Mouse (Mus musculus): Measurements from ENCODE around the gene Snn. TPM values are rescaled to one million over a fixed set of nuclear protein-coding genes. Genes with fewer than 3 reads are reported as not detected.
"Not testable (repeated sequence)": the region's sequence is repeated elsewhere in the genome, so short reads cannot be mapped to it uniquely, and the experiment has no call there.

Snn gene
- 122 and 140 TPM in 2 replicates for polyA plus RNA-seq (2015; fragmentation: Nextera tagmentation; extraction: Ambion mirVana)

DNA sequence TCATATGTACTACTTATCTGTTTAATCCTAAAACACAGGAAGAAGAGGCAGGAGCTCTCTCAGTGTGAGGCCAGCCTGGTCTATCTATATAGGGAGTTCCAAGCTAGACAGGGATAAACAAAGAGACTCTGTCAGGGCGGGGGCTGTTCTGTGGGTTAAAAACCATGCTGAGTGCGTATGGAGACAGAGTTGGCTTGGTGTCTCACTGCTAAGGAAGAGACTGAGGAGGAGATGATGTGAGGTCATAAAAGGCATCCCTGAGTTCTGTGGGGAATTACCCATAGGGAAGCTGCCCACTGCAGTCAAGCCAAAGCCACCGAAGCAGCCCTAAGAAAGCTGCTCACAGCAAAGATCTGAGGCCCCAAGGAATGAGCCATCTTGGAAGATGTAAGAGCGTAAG, at the start of gene Snn:
TSS of gene Snn (plus strand) at position 301 of the 400 bp plus-strand sequence.
- no peak within 1 kb of the TSS for H3K9ac ChIP-seq
- no peaks in the 10 kb centered on the region for H3K36me3 ChIP-seq (ENCODE audit: poor library complexity, severe bottlenecking)
- H3K27ac ChIP-seq: no peak within 1 kb of the TSS
- H3K27me3 ChIP-seq: no peaks in the 10 kb centered on the region
- ATAC-seq: no peak
- WGBS: 90% methylated on average over 4 of the region's 4 CpGs
- no peak within 1 kb of the TSS for H3K4me2 ChIP-seq
- H3K4me1 ChIP-seq: peaks cover 28% of the 10 kb centered on the region
- H3K9me3 ChIP-seq (replicated peaks): no peaks in the 10 kb centered on the region
- no peak within 1 kb of the TSS for H3K4me3 ChIP-seq

DNA sequence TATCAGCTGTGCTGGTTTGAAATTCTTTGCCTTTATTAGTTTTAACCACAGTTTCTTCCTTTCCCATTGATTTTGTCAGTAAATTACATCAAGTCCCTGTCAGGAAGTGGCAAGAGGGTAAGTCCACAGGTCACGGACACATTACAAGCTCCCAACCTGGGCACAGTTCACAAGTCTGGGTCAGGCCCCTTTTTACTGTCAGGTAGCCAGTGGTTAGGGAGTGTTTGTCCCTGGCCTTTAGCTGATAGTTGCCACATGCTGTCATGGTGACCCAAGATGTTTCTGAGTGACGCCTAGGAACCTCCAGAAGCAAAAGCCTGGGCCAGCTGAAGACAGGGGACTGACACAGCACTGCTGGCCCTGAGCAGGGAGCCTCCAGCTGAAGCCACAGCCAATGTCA, 49.5 kb upstream of the Snn start:
- Histone ChIP-seq H3K4me1 (peaks cover 33% of the 10 kb centered on the region), H3K4me3 (no peak overlapping the region), H3K36me3 (ENCODE audit: poor library complexity, severe bottlenecking) (no peaks in the 10 kb centered on the region), H3K9me3 (replicated peaks) (no peaks in the 10 kb centered on the region), H3K27me3 (no peaks in the 10 kb centered on the region), H3K9ac (no peak overlapping the region), H3K27ac (no peak overlapping the region), H3K4me2 (no peak overlapping the region)
- no peak for ATAC-seq
- WGBS: 95% methylated on average over 2 of the region's 2 CpGs

DNA sequence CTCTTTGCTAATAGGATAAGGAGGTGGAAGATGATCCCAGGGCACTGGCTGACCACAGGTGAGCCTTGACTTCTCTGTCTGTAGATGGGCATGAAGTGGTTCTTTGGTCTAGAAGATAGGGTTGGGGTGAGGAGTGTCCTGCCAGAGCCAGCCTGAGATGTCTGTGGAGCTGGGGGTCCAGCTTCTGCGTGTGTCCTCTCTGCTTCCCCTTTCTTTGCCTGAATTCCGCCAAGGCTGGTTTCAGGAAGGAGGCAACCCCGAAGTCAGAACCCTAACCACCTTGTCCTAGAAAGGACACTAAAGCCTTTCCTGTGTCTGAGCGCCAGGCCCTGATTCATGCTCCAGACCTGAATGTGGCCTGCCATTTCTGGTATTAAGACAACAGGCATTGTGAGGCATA, 48.8 kb upstream of the Snn start:
- ATAC-seq: no peak

DNA sequence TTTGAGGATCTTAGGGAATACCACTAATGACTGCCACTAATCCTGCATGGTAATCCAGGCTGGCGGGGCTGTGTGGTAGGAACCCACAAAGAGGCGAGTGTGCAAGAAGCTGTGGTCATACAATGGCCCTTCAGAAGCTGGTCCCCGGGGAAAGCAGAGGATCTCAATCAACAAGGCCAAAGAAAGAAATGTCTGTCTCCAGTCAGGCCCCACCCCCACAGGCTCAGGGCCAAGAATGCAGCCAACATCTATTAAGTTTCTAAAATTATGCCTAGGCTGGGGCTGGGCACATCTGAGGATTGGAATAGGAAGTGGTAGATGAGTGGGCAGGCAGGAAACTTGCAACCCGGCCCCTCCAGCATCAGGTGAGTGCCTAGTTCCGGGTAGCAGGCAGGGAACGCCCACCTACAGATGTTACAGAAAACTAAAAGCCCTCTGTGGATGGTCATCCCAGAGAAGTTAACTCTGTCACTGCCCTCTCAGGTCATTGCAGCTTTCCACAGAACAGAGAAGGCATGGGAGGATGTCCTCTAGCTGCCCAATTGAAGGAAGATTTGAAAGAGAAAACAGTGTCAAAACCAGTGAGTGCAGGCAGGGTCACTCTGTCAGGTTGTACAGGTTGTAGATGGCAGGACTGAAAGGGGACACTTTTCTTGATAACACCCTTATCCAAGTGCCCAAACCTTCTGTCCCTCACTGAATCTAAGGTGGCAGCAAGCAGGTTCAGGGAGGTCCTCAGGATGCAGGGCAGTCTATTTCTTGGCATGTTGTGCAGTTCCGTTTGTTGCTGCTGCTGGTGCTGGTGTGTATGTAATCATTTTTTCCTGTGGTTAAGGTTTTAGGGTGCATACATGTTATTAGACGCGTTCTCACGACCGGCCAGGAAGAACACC, 47.9 kb upstream of the Snn start:
- no peaks in the 10 kb centered on the region for H3K9me3 ChIP-seq (replicated peaks)
- peak; percentile 26; the same call in 1 of the 2 replicates for ATAC-seq
- no peak overlapping the region for H3K9ac ChIP-seq
- H3K4me3 ChIP-seq: no peak overlapping the region
- 63% methylated on average over 11 of the region's 11 CpGs for WGBS
- H3K36me3 ChIP-seq (ENCODE audit: poor library complexity, severe bottlenecking): no peaks in the 10 kb centered on the region
- H3K4me1 ChIP-seq: peaks cover 25% of the 10 kb centered on the region
- H3K4me2 ChIP-seq: no peak overlapping the region
- no peak overlapping the region; the same call in 1 of the 2 replicates for H3K27ac ChIP-seq
- H3K27me3 ChIP-seq: no peaks in the 10 kb centered on the region

More for the DNA sequence above, 48.8 kb upstream of the Snn start:
- H3K4me3 ChIP-seq: no peak overlapping the region
- H3K4me2 ChIP-seq: no peak overlapping the region
- no peaks in the 10 kb centered on the region for H3K27me3 ChIP-seq
- peaks cover 33% of the 10 kb centered on the region for H3K4me1 ChIP-seq
- no peaks in the 10 kb centered on the region for H3K9me3 ChIP-seq (replicated peaks)
- 92% methylated on average over 4 of the region's 4 CpGs for WGBS
- no peaks in the 10 kb centered on the region for H3K36me3 ChIP-seq (ENCODE audit: poor library complexity, severe bottlenecking)
- H3K27ac ChIP-seq: no peak overlapping the region
- H3K9ac ChIP-seq: no peak overlapping the region

DNA sequence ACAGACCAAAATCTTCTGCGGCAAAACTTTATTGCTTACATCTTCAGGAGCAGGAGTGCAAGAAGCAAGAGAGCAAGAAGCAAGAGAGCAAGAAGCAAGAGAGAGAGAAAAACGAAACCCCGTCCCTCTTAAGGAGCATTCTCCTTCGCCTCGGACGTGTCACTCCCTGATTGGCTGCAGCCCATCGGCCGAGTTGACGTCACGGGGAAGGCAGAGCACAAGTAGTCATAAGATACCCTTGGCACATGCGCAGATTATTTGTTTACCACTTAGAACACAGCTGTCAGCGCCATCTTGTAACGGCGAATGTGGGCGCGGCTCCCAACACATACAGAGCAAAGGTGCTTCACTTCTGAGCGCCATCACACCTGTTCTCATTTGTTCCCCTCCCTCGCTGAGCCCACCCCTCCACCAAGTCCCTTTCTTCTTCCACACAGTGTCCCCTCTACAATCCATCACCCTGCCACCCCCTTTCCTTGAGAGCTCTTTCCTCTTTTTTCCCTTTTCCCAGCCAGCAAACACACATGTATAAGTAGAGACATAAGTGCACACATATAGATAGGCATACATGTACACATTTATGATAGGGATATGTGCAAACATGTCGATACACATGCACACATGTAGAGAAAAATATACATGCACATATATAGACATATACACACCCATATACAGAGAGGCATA, 47.1 kb upstream of the Snn start:
- not testable (repeated sequence) for H3K9ac ChIP-seq; H3K4me2 ChIP-seq; H3K27ac ChIP-seq; H3K36me3 ChIP-seq (ENCODE audit: poor library complexity, severe bottlenecking); H3K9me3 ChIP-seq (replicated peaks); H3K27me3 ChIP-seq; ATAC-seq; H3K4me3 ChIP-seq
- WGBS: 95% methylated on average over 15 of the region's 19 CpGs
- peaks cover 17% of the 10 kb centered on the region for H3K4me1 ChIP-seq

DNA sequence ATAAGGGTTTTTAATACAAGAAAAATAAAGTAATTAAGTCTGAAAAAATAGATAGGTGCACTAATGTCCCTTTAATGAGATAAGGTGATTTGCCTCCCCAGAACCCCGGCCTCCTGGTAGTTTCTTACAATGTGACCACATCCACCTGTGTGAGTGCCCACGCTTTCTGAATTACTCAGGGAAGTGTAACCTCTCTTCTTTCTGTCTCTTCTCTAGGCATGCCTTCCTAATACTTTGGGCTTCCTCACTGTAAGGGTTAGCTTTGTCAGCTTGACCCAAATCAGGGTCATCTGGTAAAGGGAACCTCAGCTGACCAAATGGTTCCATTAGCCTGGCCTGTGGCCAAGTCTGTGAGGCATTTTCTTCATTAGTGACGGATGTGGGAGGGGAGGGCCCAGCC, 46.3 kb upstream of the Snn start:
- Histone ChIP-seq H3K9me3 (replicated peaks) (no peaks in the 10 kb centered on the region), H3K36me3 (ENCODE audit: poor library complexity, severe bottlenecking) (no peaks in the 10 kb centered on the region), H3K27ac (no peak overlapping the region), H3K4me2 (no peak overlapping the region), H3K4me3 (no peak overlapping the region), H3K9ac (no peak overlapping the region), H3K27me3 (no peaks in the 10 kb centered on the region), H3K4me1 (peaks cover 13% of the 10 kb centered on the region)
- 80% methylated on average over 3 of the region's 3 CpGs for WGBS
- no peak for ATAC-seq

DNA sequence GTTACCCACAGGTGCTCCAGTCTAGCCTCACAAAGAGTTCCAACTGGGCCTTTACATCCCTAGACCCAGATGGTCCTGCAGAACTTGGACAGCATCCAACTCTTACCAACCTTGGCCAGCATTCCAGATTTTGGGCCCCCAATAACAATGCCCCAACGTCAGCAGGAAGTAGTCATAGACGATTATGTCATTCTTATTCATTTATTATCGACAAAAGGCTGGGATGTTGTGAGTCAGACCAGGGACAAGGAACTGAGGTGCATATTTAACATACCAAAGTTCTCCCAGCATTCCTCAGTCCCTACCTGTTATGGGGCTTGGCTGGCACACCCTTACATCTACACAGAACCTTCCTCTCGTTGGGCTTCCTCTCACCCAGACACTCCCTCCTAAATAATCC, 44.4 kb upstream of the Snn start:
- Histone ChIP-seq H3K4me1 (peaks cover 13% of the 10 kb centered on the region), H3K27ac (no peak overlapping the region)

DNA sequence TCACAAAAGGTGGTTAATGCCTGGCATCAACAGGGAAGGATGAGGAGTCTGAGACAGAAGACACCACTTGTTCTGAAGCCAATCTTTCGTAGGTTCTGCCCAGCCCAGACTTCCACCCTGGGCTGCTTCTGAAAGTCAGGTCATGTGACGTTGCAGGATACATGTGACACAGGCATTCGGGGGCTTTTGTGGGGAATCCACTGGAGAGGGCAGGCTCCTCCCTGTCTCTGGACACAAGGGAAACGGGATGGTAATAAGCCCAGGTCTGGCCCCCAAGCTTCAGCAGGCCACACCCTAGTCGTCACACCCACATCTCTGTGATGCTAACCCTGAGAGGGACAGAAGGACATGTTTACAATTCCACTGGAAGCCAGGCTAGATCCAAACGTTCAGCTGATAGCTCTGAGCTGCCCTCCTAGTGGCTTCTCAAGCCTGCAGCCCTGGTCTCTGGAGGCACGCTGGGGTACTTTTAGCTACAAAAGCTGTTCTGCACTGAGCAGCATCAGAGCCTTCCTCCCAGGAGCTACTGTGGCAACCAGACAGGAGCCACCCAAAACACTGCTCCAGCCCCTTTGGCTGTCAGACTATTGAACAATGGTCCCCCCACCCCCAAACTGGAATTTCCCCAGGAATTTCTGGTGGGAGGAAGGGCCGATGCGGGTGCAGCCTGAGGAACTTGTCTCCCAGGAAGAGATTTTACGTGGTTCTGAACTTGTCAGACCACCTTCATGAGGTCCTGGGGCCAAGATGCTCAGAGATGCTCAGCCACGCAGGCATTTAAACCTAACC, 42.7 kb upstream of the Snn start:
- no peaks in the 10 kb centered on the region for H3K36me3 ChIP-seq (ENCODE audit: poor library complexity, severe bottlenecking)
- H3K9me3 ChIP-seq (replicated peaks): no peaks in the 10 kb centered on the region
- no peak for ATAC-seq
- peaks cover 7% of the 10 kb centered on the region; the same call in 1 of the 2 replicates for H3K4me1 ChIP-seq
- no peaks in the 10 kb centered on the region for H3K27me3 ChIP-seq
- H3K4me3 ChIP-seq: no peak overlapping the region
- no peak overlapping the region for H3K27ac ChIP-seq
- WGBS: 68% methylated on average over 11 of the region's 11 CpGs
- H3K9ac ChIP-seq: no peak overlapping the region
- no peak overlapping the region for H3K4me2 ChIP-seq

More for the DNA sequence above, 44.4 kb upstream of the Snn start:
- Histone ChIP-seq H3K36me3 (ENCODE audit: poor library complexity, severe bottlenecking) (no peaks in the 10 kb centered on the region), H3K9ac (no peak overlapping the region), H3K4me2 (no peak overlapping the region), H3K4me3 (no peak overlapping the region), H3K9me3 (replicated peaks) (no peaks in the 10 kb centered on the region), H3K27me3 (no peaks in the 10 kb centered on the region)
- no peak for ATAC-seq
- 83% methylated on average over 4 of the region's 4 CpGs for WGBS

DNA sequence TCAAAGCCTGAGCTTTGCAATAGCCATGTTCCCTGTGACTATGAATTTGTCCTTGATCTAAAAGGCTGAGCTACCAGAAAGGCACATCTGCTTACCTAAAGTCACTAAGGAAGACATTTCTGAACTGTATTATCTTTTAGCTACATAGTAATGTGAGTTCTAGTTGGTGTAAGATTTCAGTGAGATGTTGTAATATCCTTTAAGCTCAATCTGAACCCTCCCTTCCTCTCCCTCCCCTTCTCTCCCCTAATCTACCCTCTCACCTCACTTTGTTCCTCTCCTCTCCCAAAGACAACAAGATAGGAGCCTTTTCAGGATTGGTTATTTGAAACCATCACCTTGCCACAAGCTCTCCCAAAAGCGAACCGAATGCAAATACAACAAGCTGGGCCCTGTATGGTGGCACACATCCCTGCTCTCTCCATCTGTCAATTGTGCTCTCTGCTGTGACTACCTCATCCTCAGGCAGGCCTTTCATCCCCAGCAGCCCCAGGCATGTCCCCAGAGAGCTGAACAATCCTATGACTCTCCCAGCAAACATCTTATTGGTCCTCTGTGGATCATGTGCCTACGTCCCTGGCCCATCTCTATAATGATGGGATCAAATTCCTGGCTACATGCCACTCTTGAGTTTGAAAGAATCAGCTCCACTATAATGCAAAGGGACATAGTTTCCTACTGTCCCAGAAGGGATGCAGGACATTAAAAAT, 39.2 kb upstream of the Snn start:
- no peak overlapping the region for H3K4me2 ChIP-seq
- H3K4me1 ChIP-seq: peaks cover 6% of the 10 kb centered on the region; the same call in 1 of the 2 replicates
- H3K9ac ChIP-seq: no peak overlapping the region
- H3K9me3 ChIP-seq (replicated peaks): no peaks in the 10 kb centered on the region
- 42% methylated on average over 3 of the region's 3 CpGs for WGBS
- no peaks in the 10 kb centered on the region for H3K27me3 ChIP-seq
- no peaks in the 10 kb centered on the region for H3K36me3 ChIP-seq (ENCODE audit: poor library complexity, severe bottlenecking)
- no peak overlapping the region for H3K4me3 ChIP-seq
- no peak overlapping the region for H3K27ac ChIP-seq
- ATAC-seq: peak; percentile 87

DNA sequence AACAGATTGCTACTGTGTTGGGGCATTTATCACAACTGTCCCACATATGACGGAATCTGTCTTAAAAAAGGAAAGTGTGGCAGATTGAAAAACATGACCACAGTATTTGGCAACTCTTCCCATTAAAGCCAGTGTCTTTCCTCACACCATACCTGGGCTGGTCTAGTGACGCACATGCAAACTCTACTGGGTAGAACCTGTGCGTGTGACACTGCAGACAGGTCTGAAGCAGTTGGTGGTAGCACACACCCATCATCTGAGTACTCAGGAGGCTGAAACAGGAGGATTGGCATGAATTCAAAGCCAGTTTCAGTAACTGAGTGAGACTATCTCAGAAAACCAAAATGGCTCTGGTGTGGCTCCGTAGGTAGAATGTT, 38.6 kb upstream of the Snn start:
- Histone ChIP-seq H3K9ac (no peak overlapping the region), H3K4me2 (no peak overlapping the region), H3K27me3 (no peaks in the 10 kb centered on the region), H3K27ac (no peak overlapping the region), H3K4me1 (peaks cover 6% of the 10 kb centered on the region; the same call in 1 of the 2 replicates), H3K36me3 (ENCODE audit: poor library complexity, severe bottlenecking) (no peaks in the 10 kb centered on the region), H3K9me3 (replicated peaks) (no peaks in the 10 kb centered on the region), H3K4me3 (no peak overlapping the region)
- no peak for ATAC-seq
- WGBS: 93% methylated on average over 4 of the region's 4 CpGs

DNA sequence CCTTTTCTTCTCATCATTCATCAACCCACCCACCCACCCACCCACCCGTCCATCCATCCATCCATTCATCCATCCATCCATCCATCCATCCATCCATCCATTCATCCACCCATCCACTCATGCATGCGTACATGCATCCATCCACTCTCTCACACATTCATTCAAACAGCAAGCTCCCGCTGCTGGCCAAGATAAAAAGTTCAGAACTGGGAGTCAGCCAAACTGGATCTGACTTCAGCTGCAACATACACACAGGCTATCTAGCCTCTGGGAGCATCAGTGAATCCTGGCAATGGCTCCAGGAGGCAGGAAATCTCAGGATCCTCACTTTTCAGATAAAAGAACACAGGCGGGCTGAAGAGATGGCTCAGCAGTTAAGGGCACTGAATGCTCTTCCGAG, 37.1 kb upstream of the Snn start:
- Histone ChIP-seq H3K4me3 (no peak overlapping the region), H3K36me3 (ENCODE audit: poor library complexity, severe bottlenecking) (no peaks in the 10 kb centered on the region), H3K9ac (no peak overlapping the region), H3K4me2 (no peak overlapping the region), H3K4me1 (peaks cover 6% of the 10 kb centered on the region; the same call in 1 of the 2 replicates), H3K9me3 (replicated peaks) (no peaks in the 10 kb centered on the region), H3K27ac (no peak overlapping the region), H3K27me3 (no peaks in the 10 kb centered on the region)
- no peak for ATAC-seq
- WGBS: 85% methylated on average over 5 of the region's 5 CpGs
